Mouse (Mus musculus): ENCODE results near the gene Pou4f1. TPM values are rescaled to one million over a fixed set of nuclear protein-coding genes. Genes with fewer than 3 reads are reported as not detected.

Pou4f1 gene
- polyA plus RNA-seq, 1 experiment from 2014 or later, result 0.24 TPM

DNA sequence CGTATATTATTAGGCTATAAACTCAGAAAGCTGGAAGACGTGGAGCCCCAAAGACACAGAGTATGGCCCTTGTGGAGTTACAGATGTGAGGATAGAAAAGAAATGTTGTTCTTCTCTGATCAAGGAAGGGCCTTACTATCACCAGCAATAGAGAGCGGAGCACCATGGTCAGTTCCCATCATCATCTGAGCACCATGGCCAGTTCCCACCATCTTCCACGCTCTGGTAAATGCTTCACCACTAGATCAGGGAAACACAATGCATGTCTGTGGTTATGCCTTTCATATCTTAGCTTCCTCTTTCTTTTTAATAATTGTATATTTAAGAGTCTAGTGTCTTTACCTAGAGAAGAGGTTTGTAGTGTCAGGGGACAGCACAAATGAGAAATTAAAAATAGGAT lies 37.0 kb downstream of the Pou4f1 start:
- no peaks in the 10 kb centered on the region for H3K36me3 ChIP-seq
- no peak overlapping the region for H3K9ac ChIP-seq
- H3K4me2 ChIP-seq, result no peak overlapping the region
- H3K9me3 ChIP-seq, result no peaks in the 10 kb centered on the region
- no peaks in the 10 kb centered on the region for H3K27me3 ChIP-seq
- H3K27ac ChIP-seq, result no peak overlapping the region
- H3K4me3 ChIP-seq, result no peak overlapping the region
- ATAC-seq (ENCODE audit: borderline replicate concordance, extremely low read depth, low FRiP score, low TSS enrichment), result no peak
- 63% methylated on average over 4 of the region's 4 CpGs for WGBS
- no peaks in the 10 kb centered on the region for H3K4me1 ChIP-seq

DNA sequence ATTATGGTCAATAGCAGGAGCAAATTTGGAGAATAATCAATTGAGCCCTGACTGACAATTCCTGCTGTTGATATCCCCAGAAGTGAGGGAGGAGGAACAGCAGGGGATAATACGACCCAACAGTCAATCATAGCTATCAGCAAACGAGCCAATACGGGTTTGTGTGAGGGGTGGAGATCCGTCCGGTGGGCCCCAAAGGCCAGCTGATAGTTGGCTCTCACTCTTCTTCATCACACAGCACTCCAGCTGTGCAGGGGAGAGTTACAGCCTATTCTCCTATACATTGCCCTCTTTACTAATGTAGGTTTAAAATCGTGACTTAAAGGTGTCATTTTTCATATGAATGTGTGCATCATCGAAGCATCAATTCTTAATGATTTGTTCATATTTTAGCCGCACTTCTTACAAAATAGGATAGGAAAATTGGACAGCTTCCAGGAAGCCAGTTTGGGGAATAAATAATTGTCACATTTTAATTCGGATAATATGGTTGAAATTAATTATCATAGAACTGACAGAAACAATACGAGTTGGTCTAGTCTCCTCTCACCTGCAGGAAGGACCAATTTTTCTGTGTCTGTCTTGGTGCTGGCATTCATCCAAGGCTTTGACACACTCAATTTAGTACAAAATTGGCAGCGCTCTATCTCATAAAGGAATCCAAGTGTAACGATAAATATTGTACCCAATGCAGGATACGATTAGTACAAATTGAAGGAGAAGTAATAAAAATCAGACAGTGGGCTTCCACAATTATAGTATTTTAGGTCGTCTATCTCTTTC lies 43.9 kb downstream of the Pou4f1 start:
- 53% methylated on average over 14 of the region's 14 CpGs for WGBS
- H3K9me3 ChIP-seq, result no peaks in the 10 kb centered on the region
- no peak overlapping the region for H3K4me3 ChIP-seq
- no peak overlapping the region for H3K4me2 ChIP-seq
- H3K36me3 ChIP-seq, result no peaks in the 10 kb centered on the region
- no peaks in the 10 kb centered on the region for H3K27me3 ChIP-seq
- no peak overlapping the region for H3K27ac ChIP-seq
- ATAC-seq (ENCODE audit: borderline replicate concordance, extremely low read depth, low FRiP score, low TSS enrichment), result no peak
- no peak overlapping the region for H3K9ac ChIP-seq
- H3K4me1 ChIP-seq, result no peaks in the 10 kb centered on the region

Other genes with a start within 250 kb of the Pou4f1 start
- 30.6 and 32.6 TPM in 2 replicates for gene Rnf219, start 54.6 kb upstream of the Pou4f1 start, polyA plus RNA-seq (2015; fragmentation: Nextera tagmentation; extraction: Ambion mirVana)

Data from lung, embryonic 15.5 days (tissue).